Mouse (Mus musculus): ENCODE measurements at regions not wholly inside any gene's neighbourhood (a gene's known extent, or its start where the extent isn't known, plus 50 kb on each side); places are given as distances from the start of the nearest gene placed in this dataset.

DNA sequence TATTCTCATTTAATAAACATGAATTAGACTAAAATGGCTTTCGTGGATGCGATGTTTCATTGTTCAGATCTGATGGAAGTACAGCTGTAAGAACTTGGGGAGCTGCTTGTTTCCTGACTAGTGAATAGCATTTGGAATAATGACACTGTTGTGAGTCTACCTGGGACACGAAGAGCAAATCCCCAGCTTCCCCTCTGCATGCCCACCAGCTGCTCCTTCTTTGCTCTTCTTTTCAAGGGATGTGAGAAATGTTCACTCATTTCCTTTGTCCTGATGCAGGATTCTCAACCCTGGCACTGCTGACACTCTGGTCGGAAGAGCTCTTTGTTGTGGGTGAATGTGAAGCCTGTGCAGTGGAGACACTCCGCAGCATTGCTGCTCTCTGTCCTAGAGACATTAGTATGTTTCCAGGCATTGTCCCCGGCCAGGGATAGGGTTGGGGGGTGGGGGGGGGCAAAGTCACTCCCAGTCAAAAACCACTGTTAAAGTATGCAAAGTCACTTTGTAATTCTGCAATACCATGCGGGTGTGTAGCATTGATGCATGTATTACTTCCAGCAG, 334.1 kb downstream of the Mex3b start:
- H3K9me3 ChIP-seq (replicated peaks; ENCODE audit: control insufficient read depth, low read length), result no peaks in the 10 kb centered on the region
- H3K36me3 ChIP-seq (replicated peaks; ENCODE audit: control insufficient read depth, insufficient read depth, low read depth, low read length), result no peaks in the 10 kb centered on the region
- no peaks in the 10 kb centered on the region for H3K27me3 ChIP-seq (ENCODE audit: control insufficient read depth, insufficient read depth, low read length)
- DNase-seq (ENCODE audit: low spot score) (no peak), ATAC-seq (replicated peaks; ENCODE audit: insufficient number of reproducible peaks, low FRiP score, low TSS enrichment, low read depth) (no peak)
- WGBS, result 64% methylated on average over 7 of the region's 7 CpGs
- peak overlapping the region; percentile 39; the same call in 1 of the 2 replicates for H3K9ac ChIP-seq (replicated peaks; ENCODE audit: low read length)
- H3K4me2 ChIP-seq (ENCODE audit: low read depth, low read length), result no peak overlapping the region
- no peak overlapping the region for H3K4me3 ChIP-seq (ENCODE audit: low read depth, low read length)
- H3K4me1 ChIP-seq (ENCODE audit: control insufficient read depth, insufficient read depth, low read length), result peaks cover 14% of the 10 kb centered on the region
- H3K27ac ChIP-seq (replicated peaks; ENCODE audit: low read depth, low read length), result no peak overlapping the region; the same call in 1 of the 2 replicates

DNA sequence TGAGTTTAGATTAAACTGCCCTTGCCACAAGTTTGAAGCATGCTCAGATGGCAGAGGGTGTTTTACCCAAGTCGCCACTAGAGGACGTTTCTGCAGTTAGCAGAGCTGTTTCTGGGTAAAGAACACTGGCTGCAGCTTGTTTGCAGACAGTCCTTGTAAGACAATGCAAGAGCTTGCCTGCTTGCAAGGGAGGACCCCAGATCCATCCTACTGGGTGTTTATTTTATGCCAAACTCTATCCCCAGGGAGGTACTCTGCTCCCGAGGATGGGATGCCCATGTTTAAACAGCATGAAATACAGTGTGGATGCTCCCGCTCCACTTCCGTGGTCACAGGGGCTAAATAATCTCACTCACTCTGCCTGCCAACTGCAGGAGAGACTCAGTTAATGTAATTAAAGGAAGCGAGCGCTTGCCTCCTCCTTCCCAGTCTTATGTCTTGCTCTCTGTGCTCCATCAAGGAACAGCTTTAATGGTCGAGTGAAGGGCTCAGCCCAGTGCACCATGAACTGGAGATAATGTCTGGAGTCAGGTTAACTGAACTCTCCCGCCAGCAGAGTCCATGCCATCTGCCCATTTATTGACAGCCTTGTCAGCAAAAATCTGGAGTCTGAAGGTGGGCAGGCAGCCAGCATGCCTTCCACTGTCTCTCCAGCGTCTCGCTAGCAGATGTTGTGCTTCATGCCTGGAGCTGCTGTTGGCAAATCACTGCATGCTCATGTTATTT, 334.8 kb downstream of the Mex3b start:
- 13% methylated on average over 11 of the region's 11 CpGs for WGBS
- Histone ChIP-seq H3K9me3 (replicated peaks; ENCODE audit: control insufficient read depth, low read length) (no peaks in the 10 kb centered on the region), H3K4me1 (ENCODE audit: control insufficient read depth, insufficient read depth, low read length) (peaks cover 14% of the 10 kb centered on the region), H3K9ac (replicated peaks; ENCODE audit: low read length) (peak overlapping the region; percentile 39), H3K27me3 (ENCODE audit: control insufficient read depth, insufficient read depth, low read length) (no peaks in the 10 kb centered on the region), H3K4me2 (ENCODE audit: low read depth, low read length) (no peak overlapping the region), H3K36me3 (replicated peaks; ENCODE audit: control insufficient read depth, insufficient read depth, low read depth, low read length) (no peaks in the 10 kb centered on the region), H3K4me3 (ENCODE audit: low read depth, low read length) (no peak overlapping the region), H3K27ac (replicated peaks; ENCODE audit: low read depth, low read length) (peak overlapping the region; percentile 52)
- DNase-seq (ENCODE audit: low spot score) (peak; percentile 78), ATAC-seq (replicated peaks; ENCODE audit: insufficient number of reproducible peaks, low FRiP score, low TSS enrichment, low read depth) (peak; percentile 72)

DNA sequence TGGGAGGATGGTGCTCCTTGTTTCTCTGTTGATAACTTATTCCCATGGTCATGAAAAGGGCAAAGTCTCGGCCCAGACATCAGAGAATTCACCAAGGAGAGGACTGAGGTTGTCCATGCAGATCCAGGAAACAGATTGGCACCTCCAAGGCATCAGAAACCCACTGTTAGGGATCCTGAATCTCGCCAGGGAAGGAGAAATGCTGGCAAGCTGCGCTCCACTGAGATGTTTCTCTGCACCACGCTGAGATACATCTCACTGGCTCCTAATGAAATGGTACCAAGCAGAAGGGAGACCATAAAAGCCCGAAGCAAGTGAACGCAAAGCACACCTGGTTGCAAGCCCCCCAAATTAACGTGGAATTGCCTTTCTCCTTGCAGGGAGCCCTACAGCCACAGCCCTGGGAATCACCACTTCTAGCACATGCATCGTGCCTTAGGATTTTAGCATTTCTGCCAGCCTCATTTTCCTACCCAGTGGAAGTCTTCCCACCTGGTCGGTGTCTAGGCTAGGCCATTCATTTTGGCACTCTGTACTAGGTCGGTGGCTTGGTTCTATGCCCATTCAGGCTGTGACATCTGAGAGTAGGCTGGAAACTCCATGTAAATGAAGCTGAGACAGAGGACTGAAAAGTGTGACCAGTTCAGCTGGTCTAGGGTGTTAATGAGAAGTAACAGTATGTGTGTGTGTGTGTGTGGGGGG, 336.3 kb downstream of the Mex3b start:
- Histone ChIP-seq H3K4me2 (ENCODE audit: low read depth, low read length) (no peak overlapping the region), H3K27me3 (ENCODE audit: control insufficient read depth, insufficient read depth, low read length) (no peaks in the 10 kb centered on the region), H3K4me3 (ENCODE audit: low read depth, low read length) (no peak overlapping the region), H3K9me3 (replicated peaks; ENCODE audit: control insufficient read depth, low read length) (no peaks in the 10 kb centered on the region), H3K4me1 (ENCODE audit: control insufficient read depth, insufficient read depth, low read length) (peaks cover 14% of the 10 kb centered on the region), H3K36me3 (replicated peaks; ENCODE audit: control insufficient read depth, insufficient read depth, low read depth, low read length) (no peaks in the 10 kb centered on the region), H3K27ac (replicated peaks; ENCODE audit: low read depth, low read length) (no peak overlapping the region), H3K9ac (replicated peaks; ENCODE audit: low read length) (no peak overlapping the region)
- ATAC-seq (replicated peaks; ENCODE audit: insufficient number of reproducible peaks, low FRiP score, low TSS enrichment, low read depth) (no peak), DNase-seq (ENCODE audit: low spot score) (no peak)
- WGBS, result 74% methylated on average over 10 of the region's 10 CpGs

DNA sequence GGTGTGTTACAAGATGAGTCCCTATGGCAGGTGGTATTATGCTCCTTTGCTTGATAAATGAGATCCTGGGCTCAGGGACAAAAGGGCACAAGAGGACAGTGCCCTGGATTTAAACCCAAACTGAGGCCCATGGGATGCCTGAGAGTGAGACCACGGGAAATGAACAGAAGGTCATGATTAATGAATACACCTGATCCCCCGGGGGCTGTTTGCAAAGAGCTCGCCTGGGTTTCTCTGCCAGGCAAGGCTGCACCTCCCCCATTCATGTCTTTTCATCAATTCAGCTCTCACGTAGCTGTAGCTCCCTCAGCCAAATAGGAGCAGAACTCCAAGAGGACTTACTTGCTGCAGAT, 336.9 kb downstream of the Mex3b start:
- Histone ChIP-seq H3K9ac (replicated peaks; ENCODE audit: low read length) (no peak overlapping the region), H3K4me1 (ENCODE audit: control insufficient read depth, insufficient read depth, low read length) (peaks cover 14% of the 10 kb centered on the region), H3K27ac (replicated peaks; ENCODE audit: low read depth, low read length) (no peak overlapping the region), H3K4me2 (ENCODE audit: low read depth, low read length) (no peak overlapping the region), H3K9me3 (replicated peaks; ENCODE audit: control insufficient read depth, low read length) (no peaks in the 10 kb centered on the region), H3K27me3 (ENCODE audit: control insufficient read depth, insufficient read depth, low read length) (no peaks in the 10 kb centered on the region), H3K36me3 (replicated peaks; ENCODE audit: control insufficient read depth, insufficient read depth, low read depth, low read length) (no peaks in the 10 kb centered on the region), H3K4me3 (ENCODE audit: low read depth, low read length) (no peak overlapping the region)
- DNase-seq (ENCODE audit: low spot score) (peak; percentile 44), ATAC-seq (replicated peaks; ENCODE audit: insufficient number of reproducible peaks, low FRiP score, low TSS enrichment, low read depth) (no peak)
- 11% methylated on average over 4 of the region's 4 CpGs for WGBS

DNA sequence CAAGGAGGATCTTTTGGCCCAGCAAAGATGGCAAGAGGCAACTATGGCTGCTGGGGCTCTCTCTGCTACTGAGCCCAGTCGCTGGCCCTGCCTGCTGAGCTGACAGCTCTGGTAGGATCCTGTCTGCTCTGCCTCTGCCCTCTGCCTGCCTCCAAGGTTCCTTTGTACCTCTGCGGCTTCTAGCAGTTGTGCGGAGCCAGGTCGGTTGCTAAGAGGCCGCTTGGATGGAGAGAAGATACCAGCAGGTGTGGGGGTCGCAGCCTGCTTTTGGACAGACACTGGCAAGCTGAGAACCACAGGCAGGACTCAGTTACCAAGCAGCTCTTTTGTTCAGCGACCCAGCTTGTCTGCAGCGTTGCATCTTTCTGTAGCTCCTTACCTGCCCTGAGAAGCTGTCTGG, 337.6 kb downstream of the Mex3b start:
- peak overlapping the region; percentile 25; the same call in 1 of the 2 replicates for H3K9ac ChIP-seq (replicated peaks; ENCODE audit: low read length)
- no peak overlapping the region for H3K4me3 ChIP-seq (ENCODE audit: low read depth, low read length)
- peaks cover 14% of the 10 kb centered on the region for H3K4me1 ChIP-seq (ENCODE audit: control insufficient read depth, insufficient read depth, low read length)
- WGBS, result 41% methylated on average over 8 of the region's 8 CpGs
- DNase-seq (ENCODE audit: low spot score) (no peak), ATAC-seq (replicated peaks; ENCODE audit: insufficient number of reproducible peaks, low FRiP score, low TSS enrichment, low read depth) (no peak)
- no peak overlapping the region for H3K4me2 ChIP-seq (ENCODE audit: low read depth, low read length)
- H3K27ac ChIP-seq (replicated peaks; ENCODE audit: low read depth, low read length), result no peak overlapping the region
- H3K9me3 ChIP-seq (replicated peaks; ENCODE audit: control insufficient read depth, low read length), result no peaks in the 10 kb centered on the region
- H3K27me3 ChIP-seq (ENCODE audit: control insufficient read depth, insufficient read depth, low read length), result no peaks in the 10 kb centered on the region
- H3K36me3 ChIP-seq (replicated peaks; ENCODE audit: control insufficient read depth, insufficient read depth, low read depth, low read length), result no peaks in the 10 kb centered on the region

DNA sequence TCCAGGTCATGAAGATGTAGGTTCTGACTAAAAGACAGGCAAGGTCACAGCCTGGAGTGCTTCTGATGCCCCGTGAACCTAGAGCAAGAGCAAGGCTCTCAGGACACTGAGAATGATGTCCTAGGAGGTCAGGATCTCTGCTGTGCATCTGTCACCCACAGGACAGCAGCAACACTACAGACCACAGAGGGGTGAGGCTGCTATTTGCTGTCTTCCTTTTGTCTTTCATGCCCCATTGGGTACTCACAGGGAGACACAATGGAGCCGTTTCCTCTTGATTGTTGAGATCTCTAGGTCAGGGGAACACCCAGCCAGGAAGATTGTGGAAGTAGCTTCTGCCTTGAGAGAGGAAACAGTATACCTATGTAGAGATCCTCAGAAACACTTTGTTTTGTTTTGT, 339.9 kb downstream of the Mex3b start:
- no peak overlapping the region for H3K27ac ChIP-seq (replicated peaks; ENCODE audit: low read depth, low read length)
- H3K9ac ChIP-seq (replicated peaks; ENCODE audit: low read length), result no peak overlapping the region
- H3K4me3 ChIP-seq (ENCODE audit: low read depth, low read length), result no peak overlapping the region
- H3K4me1 ChIP-seq (ENCODE audit: control insufficient read depth, insufficient read depth, low read length), result peaks cover 11% of the 10 kb centered on the region
- no peaks in the 10 kb centered on the region for H3K36me3 ChIP-seq (replicated peaks; ENCODE audit: control insufficient read depth, insufficient read depth, low read depth, low read length)
- ATAC-seq (replicated peaks; ENCODE audit: insufficient number of reproducible peaks, low FRiP score, low TSS enrichment, low read depth) (no peak), DNase-seq (ENCODE audit: low spot score) (no peak)
- H3K27me3 ChIP-seq (ENCODE audit: control insufficient read depth, insufficient read depth, low read length), result no peaks in the 10 kb centered on the region
- WGBS, result 74% methylated on average over 2 of the region's 2 CpGs
- no peak overlapping the region for H3K4me2 ChIP-seq (ENCODE audit: low read depth, low read length)
- H3K9me3 ChIP-seq (replicated peaks; ENCODE audit: control insufficient read depth, low read length), result no peaks in the 10 kb centered on the region

DNA sequence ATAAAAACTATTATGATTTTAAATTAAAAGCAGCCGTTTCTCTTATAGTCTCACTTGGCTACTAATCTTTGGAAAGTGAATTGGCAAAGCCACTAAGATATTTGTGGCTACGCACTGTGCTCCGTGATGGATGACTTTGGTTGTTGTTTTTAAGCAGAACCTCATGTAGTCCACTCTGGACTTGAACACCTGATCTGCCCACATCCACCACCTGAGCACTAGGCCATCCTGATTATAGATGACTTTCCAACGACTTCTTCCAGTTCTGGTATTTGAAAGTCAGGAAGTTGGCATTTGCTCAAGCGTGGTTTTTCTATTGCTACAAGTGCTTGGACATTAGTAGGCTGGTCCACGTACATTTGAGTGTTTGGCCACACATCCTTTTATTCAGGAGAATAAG, 344.5 kb downstream of the Mex3b start:
- Histone ChIP-seq H3K27ac (replicated peaks; ENCODE audit: low read depth, low read length) (no peak overlapping the region), H3K9ac (replicated peaks; ENCODE audit: low read length) (no peak overlapping the region), H3K9me3 (replicated peaks; ENCODE audit: control insufficient read depth, low read length) (no peaks in the 10 kb centered on the region), H3K4me2 (ENCODE audit: low read depth, low read length) (no peak overlapping the region), H3K36me3 (replicated peaks; ENCODE audit: control insufficient read depth, insufficient read depth, low read depth, low read length) (no peaks in the 10 kb centered on the region), H3K4me3 (ENCODE audit: low read depth, low read length) (no peak overlapping the region), H3K4me1 (ENCODE audit: control insufficient read depth, insufficient read depth, low read length) (no peaks in the 10 kb centered on the region), H3K27me3 (ENCODE audit: control insufficient read depth, insufficient read depth, low read length) (no peaks in the 10 kb centered on the region)
- 76% methylated on average over 6 of the region's 6 CpGs for WGBS
- no peak for DNase-seq (ENCODE audit: low spot score)
- ATAC-seq (replicated peaks; ENCODE audit: insufficient number of reproducible peaks, low FRiP score, low TSS enrichment, low read depth), result no peak

DNA sequence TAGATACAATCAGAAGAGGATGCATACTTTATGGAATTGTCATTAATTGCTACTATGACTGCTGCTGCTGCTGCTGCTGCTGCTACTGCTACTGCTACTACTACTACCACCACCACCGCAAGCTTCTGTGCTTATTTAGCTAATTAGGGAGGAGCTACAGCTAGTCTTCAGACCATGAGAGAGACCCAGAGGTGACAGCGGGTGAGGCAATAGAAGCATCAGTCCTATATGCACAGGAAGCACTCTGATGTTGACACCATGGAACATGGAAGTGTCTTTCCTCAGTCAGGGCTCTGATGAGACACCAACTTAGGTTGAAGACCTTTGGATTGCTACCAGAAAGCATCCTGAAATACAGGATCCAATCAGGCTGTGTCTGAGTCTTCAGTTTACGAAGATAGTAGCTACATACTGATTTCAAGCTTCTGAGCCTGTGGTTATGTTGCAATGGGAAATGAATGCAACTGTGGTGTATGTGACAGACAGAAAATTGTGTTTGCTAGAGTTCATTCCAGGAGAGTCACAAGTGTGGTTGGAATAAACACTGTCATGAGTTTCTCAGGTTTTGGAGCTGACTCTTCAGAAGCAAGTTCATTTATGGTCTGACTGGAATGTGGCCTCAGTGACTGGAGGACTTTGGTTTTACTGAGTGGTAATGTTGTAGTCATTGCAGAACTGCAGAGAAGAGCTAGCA, 355.0 kb downstream of the Mex3b start:
- Histone ChIP-seq H3K4me3 (ENCODE audit: low read depth, low read length) (no peak overlapping the region), H3K36me3 (replicated peaks; ENCODE audit: control insufficient read depth, insufficient read depth, low read depth, low read length) (no peaks in the 10 kb centered on the region), H3K9me3 (replicated peaks; ENCODE audit: control insufficient read depth, low read length) (no peaks in the 10 kb centered on the region), H3K27me3 (ENCODE audit: control insufficient read depth, insufficient read depth, low read length) (no peaks in the 10 kb centered on the region), H3K9ac (replicated peaks; ENCODE audit: low read length) (no peak overlapping the region), H3K4me1 (ENCODE audit: control insufficient read depth, insufficient read depth, low read length) (no peaks in the 10 kb centered on the region), H3K27ac (replicated peaks; ENCODE audit: low read depth, low read length) (no peak overlapping the region), H3K4me2 (ENCODE audit: low read depth, low read length) (no peak overlapping the region)
- DNase-seq (ENCODE audit: low spot score) (no peak), ATAC-seq (replicated peaks; ENCODE audit: insufficient number of reproducible peaks, low FRiP score, low TSS enrichment, low read depth) (no peak)
- WGBS, result 82% methylated on average over 3 of the region's 3 CpGs

All from embryonic facial prominence, embryonic 11.5 days (tissue).